Mouse (Mus musculus) CH12.LX (cell line): Measurements from ENCODE around the gene Kcnh7. TPM values are rescaled to one million over a fixed set of nuclear protein-coding genes. Genes with fewer than 3 reads are reported as not detected.

ENCODE experiments used
- DNase-seq: peaks from one replicate; pipeline ENCODE4 v3.0.0-alpha.2; 2013; ENCODE audit errors: extremely low read depth
- H3K27ac ChIP-seq: 2 replicates; pipeline ENCODE4 v1.5.1; 2012; ENCODE audit warnings: low read depth, mild to moderate bottlenecking, control low read depth, moderate library complexity; ENCODE audit not compliant: insufficient read depth
- H3K27me3 ChIP-seq: replicated peaks from 2 replicates; pipeline ENCODE3; 2012; ENCODE audit warnings: inconsistent platforms
- H3K36me3 ChIP-seq, 2 experiments: replicated peaks in 1 of 2; 2 replicates each; pipeline versions ENCODE3 to v1.6.1; 2012; ENCODE audit warnings: inconsistent platforms in 1 of 2, low read length in 1 of 2, mild to moderate bottlenecking in 1 of 2, mixed read lengths in 1 of 2, moderate library complexity in 1 of 2; ENCODE audit not compliant: control insufficient read depth in 1 of 2, insufficient read depth in 1 of 2
- H3K4me1 ChIP-seq, 2 experiments: 2 replicates each; pipeline ENCODE4 v1.6.1; 2012; ENCODE audit warnings: inconsistent platforms in 1 of 2, moderate library complexity in 1 of 2; ENCODE audit not compliant: insufficient read depth in 2 of 2, control insufficient read depth in 1 of 2
- H3K4me2 ChIP-seq: 2 replicates; pipeline ENCODE4 v1.6.1; 2012; ENCODE audit warnings: low read depth, mild to moderate bottlenecking, control low read depth; ENCODE audit not compliant: poor library complexity, insufficient read depth, severe bottlenecking
- H3K4me3 ChIP-seq, 3 experiments: fragments of 150-350 bp in 1 of 3; sonication (generic) in 1 of 3; replicated peaks in 1 of 3; 2 replicates each; pipeline versions ENCODE3 to v1.5.1; 2011 to 2012; ENCODE audit warnings: low read depth in 2 of 3, low read length in 2 of 3, mild to moderate bottlenecking in 2 of 3, moderate library complexity in 2 of 3, control low read depth in 1 of 3, improper control_type of control experiment in 1 of 3, inconsistent platforms in 1 of 3, mixed read lengths in 1 of 3; ENCODE audit not compliant: poor library complexity in 1 of 3
- H3K79me2 ChIP-seq: replicated peaks from 2 replicates; pipeline ENCODE4 v1.6.1; 2012; ENCODE audit warnings: mild to moderate bottlenecking, moderate library complexity; ENCODE audit not compliant: control insufficient read depth, poor library complexity, insufficient read depth, severe bottlenecking; ENCODE audit errors: extremely low read depth
- H3K9ac ChIP-seq: 2 replicates; pipeline ENCODE4 v1.6.1; 2012; ENCODE audit warnings: low read depth, mild to moderate bottlenecking, control low read depth, moderate library complexity; ENCODE audit not compliant: insufficient read depth
- H3K9me3 ChIP-seq: replicated peaks from 2 replicates; pipeline ENCODE3; 2012; ENCODE audit warnings: low read length, inconsistent platforms, mixed read lengths
- BHLHE40 ChIP-seq: IDR thresholded peaks from 2 replicates; pipeline ENCODE4 v1.6.1; 2011; ENCODE audit warnings: mild to moderate bottlenecking, low read depth, low read length, improper control_type of control experiment
- CTCF ChIP-seq, 2 experiments: IDR thresholded peaks in 1 of 2; conservative IDR thresholded peaks in 1 of 2; 2 replicates each; pipeline ENCODE4 v1.5.1; 2011 to 2012; ENCODE audit warnings: low read depth in 2 of 2, low read length in 2 of 2, improper control_type of control experiment in 1 of 2, inconsistent platforms in 1 of 2, mild to moderate bottlenecking in 1 of 2, moderate library complexity in 1 of 2
- ETS1 ChIP-seq: conservative IDR thresholded peaks from 2 replicates; pipeline ENCODE4 v1.6.1; 2012; ENCODE audit warnings: low read depth, mild to moderate bottlenecking, inconsistent platforms, low read length, improper control_type of control experiment, moderate library complexity
- GABPA ChIP-seq: IDR thresholded peaks from 2 replicates; pipeline ENCODE4 v1.6.1; 2012; ENCODE audit warnings: low read depth, low read length, improper control_type of control experiment, inconsistent platforms; ENCODE audit not compliant: insufficient replicate concordance
- JUN ChIP-seq: IDR thresholded peaks from 2 replicates; pipeline ENCODE4 v1.6.1; 2011; ENCODE audit warnings: low read depth, mild to moderate bottlenecking, low read length, improper control_type of control experiment, moderate library complexity; ENCODE audit not compliant: insufficient read depth
- JUND ChIP-seq: conservative IDR thresholded peaks from 2 replicates; pipeline ENCODE4 v1.6.1; 2011; ENCODE audit warnings: low read depth, low read length, improper control_type of control experiment
- MAX ChIP-seq: IDR thresholded peaks from 2 replicates; pipeline ENCODE4 v1.6.1; 2011; ENCODE audit warnings: low read length, improper control_type of control experiment
- MAZ ChIP-seq: IDR thresholded peaks from 2 replicates; pipeline ENCODE4 v1.6.1; 2012; ENCODE audit warnings: low read depth, mild to moderate bottlenecking, inconsistent platforms, low read length, improper control_type of control experiment, moderate library complexity
- MEF2A ChIP-seq: IDR thresholded peaks from 2 replicates; pipeline ENCODE4 v1.6.1; 2014; ENCODE audit warnings: low read depth, mild to moderate bottlenecking, inconsistent platforms, low read length, improper control_type of control experiment, borderline replicate concordance
- MYC ChIP-seq: IDR thresholded peaks from 2 replicates; pipeline ENCODE4 v1.6.1; 2011; ENCODE audit warnings: low read depth, mild to moderate bottlenecking, improper control_type of control experiment, low read length
- RAD21 ChIP-seq: IDR thresholded peaks from 2 replicates; pipeline ENCODE4 v1.6.1; 2011; ENCODE audit warnings: low read depth, mild to moderate bottlenecking, low read length, improper control_type of control experiment, moderate library complexity
- TCF12 ChIP-seq: IDR thresholded peaks from 2 replicates; pipeline ENCODE4 v1.6.1; 2014; ENCODE audit warnings: low read depth, mild to moderate bottlenecking, inconsistent platforms, low read length, improper control_type of control experiment
- ZC3H11A ChIP-seq: IDR thresholded peaks from 2 replicates; pipeline ENCODE4 v1.6.1; 2012; ENCODE audit warnings: low read depth, mild to moderate bottlenecking, inconsistent platforms, low read length, improper control_type of control experiment
- dilution Hi-C: fragments of 300-500 bp; cut with MboI; formaldehyde crosslinking; loops from 2 replicates; pipeline ENCODE4 v1.14.3; 2020; ENCODE audit warnings: low sequenced_read_pairs; ENCODE audit not compliant: extremely low pct_unique_long_range_greater_than_20kb, extremely low pct_ligation_motif_present
- in situ Hi-C: fragments of 300-500 bp; cut with MboI; formaldehyde crosslinking; loops from 3 replicates; pipeline ENCODE4 v1.14.3; 2019; ENCODE audit warnings: low sequenced_read_pairs, low pct_ligation_motif_present, low pct_unique_long_range_greater_than_20kb, mixed read lengths
- polyA plus RNA-seq: library from polyadenylated mRNA; unstranded; fragments of >175 nt; gene quantifications from 2 replicates; pipeline ENCODE4 v1.2.1, GENCODE M21; 2012; ENCODE audit warnings: low read depth; ENCODE audit not compliant: insufficient read length
- total RNA-seq, 2 experiments: library from RNA; depleted of rRNA; stranded (reverse); fragments of 300-350 nt in 1 of 2; fragments of >200 nt in 1 of 2; gene quantifications; 2 replicates each; pipeline ENCODE4 v1.2.3; 2012 to 2014

The Kcnh7 gene
- total and polyA plus RNA-seq, 3 experiments, result 0.10 TPM; not detected in 2

DNA sequence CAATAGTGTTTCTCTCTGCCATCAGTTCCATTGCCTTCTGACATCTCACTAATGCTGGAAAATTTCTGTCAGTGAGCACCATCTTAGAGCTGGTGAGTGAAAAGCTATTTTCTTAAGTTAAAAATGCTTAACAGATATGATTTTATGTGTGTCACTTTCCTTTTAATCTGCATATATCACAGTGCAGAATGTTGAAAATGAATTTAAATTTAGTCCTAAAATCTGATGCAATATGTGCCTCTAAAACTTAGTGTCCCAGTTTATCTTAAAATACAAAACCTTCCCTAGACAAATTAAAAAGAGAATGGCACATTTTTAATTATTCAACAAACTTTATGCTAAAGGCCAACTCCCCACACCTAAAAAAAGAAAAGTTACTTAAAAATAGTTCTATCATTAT is 30.4 kb downstream of the Kcnh7 start:
- DNase-seq, result no peak
- H3K4me1 ChIP-seq, result no peaks in the 10 kb centered on the region
- no peaks in the 10 kb centered on the region for H3K79me2 ChIP-seq
- H3K9ac ChIP-seq, result no peak overlapping the region
- H3K9me3 ChIP-seq, result no peaks in the 10 kb centered on the region
- H3K36me3 ChIP-seq, result no peaks in the 10 kb centered on the region
- dilution Hi-C loops (no loop called here), in situ Hi-C loops (no loop called here)
- no peak overlapping the region for H3K4me2 ChIP-seq
- no peak overlapping the region for H3K4me3 ChIP-seq
- no peak for TF ChIP-seq BHLHE40
- no peaks in the 10 kb centered on the region for H3K27me3 ChIP-seq
- H3K27ac ChIP-seq, result no peak overlapping the region

GRCm38 (mm10) chr2:63127762-63128516 is 56.1 kb downstream of the Kcnh7 start:
- TF ChIP-seq ETS1, result no peak
- TF ChIP-seq ZC3H11A, result no peak
- TF ChIP-seq JUND, result no peak
- no peak for TF ChIP-seq GABPA
- no peak for TF ChIP-seq MEF2A
- no peak for TF ChIP-seq BHLHE40
- TF ChIP-seq JUN, result no peak
- TF ChIP-seq TCF12, result no peak
- TF ChIP-seq MAX, result no peak
- TF ChIP-seq MYC, result no peak
- TF ChIP-seq MAZ, result no peak
- no peak for TF ChIP-seq CTCF (conservative IDR thresholded peaks at IDR 0.05 in 1 of 2, IDR thresholded peaks at IDR 0.05 in 1 of 2; ENCODE audit: low read depth in 2 of 2, low read length in 2 of 2)
- TF ChIP-seq RAD21, result no peak
- TF ChIP-seq, all 38 proteins: peak for 0
- H3K4me2 ChIP-seq, result no peak overlapping the region
- H3K4me3 ChIP-seq, result no peak overlapping the region
- H3K79me2 ChIP-seq, result no peaks in the 10 kb centered on the region
- in situ Hi-C loops (no loop called here), dilution Hi-C loops (no loop called here)
- no peak overlapping the region for H3K27ac ChIP-seq
- H3K9ac ChIP-seq, result no peak overlapping the region
- no peaks in the 10 kb centered on the region for H3K9me3 ChIP-seq
- DNase-seq, result no peak
- H3K4me1 ChIP-seq, result no peaks in the 10 kb centered on the region
- H3K27me3 ChIP-seq, result no peaks in the 10 kb centered on the region
- H3K36me3 ChIP-seq, result no peaks in the 10 kb centered on the region
